Mouse (Mus musculus) left cerebral cortex, adult 2 months (tissue): ENCODE data around the gene Plekhm2. TPM values are rescaled to one million over a fixed set of nuclear protein-coding genes. Genes with fewer than 3 reads are reported as not detected.

ENCODE experiments used
- DNase-seq, 2 experiments: peaks; one replicate each; pipeline ENCODE4 v3.0.0; 2021 to 2022; ENCODE audit warnings: low spot score in 2 of 2, mixed read lengths in 1 of 2; ENCODE audit errors: extremely low spot score in 1 of 2
- H3K27ac ChIP-seq: fragments of 200-600 bp; 2 replicates; pipeline ENCODE4 v1.8.1; 2022
- H3K4me3 ChIP-seq: fragments of 200-600 bp; 2 replicates; pipeline ENCODE4 v1.8.1; 2022
- CTCF ChIP-seq: fragments of 200-600 bp; IDR thresholded peaks from 2 replicates; pipeline ENCODE4 v1.8.1; 2022; ENCODE audit warnings: antibody characterized with exemption, mild to moderate bottlenecking, moderate library complexity
- intact Hi-C: fragments of 180-260 bp; cut with DNase I; formaldehyde crosslinking; loops from one replicate; pipeline ENCODE4 v1.15.1; 2025
- total RNA-seq, 2 experiments: library from RNA; stranded (reverse); gene quantifications; 2 replicates each; pipeline ENCODE4 v1.2.3; 2021

Gene Plekhm2
- total RNA-seq, 2 experiments from 2014 or later = 90.1 to 94.2 TPM

GRCm38 (mm10) chr4:141598894-141599250 is 65.8 kb downstream of the Plekhm2 start:
- Histone ChIP-seq H3K4me3 (peak overlapping the region; percentile 43), H3K27ac (no peak overlapping the region)
- TF ChIP-seq CTCF = no peak
- intact Hi-C loops = no loop called here
- no peak for DNase-seq

DNA sequence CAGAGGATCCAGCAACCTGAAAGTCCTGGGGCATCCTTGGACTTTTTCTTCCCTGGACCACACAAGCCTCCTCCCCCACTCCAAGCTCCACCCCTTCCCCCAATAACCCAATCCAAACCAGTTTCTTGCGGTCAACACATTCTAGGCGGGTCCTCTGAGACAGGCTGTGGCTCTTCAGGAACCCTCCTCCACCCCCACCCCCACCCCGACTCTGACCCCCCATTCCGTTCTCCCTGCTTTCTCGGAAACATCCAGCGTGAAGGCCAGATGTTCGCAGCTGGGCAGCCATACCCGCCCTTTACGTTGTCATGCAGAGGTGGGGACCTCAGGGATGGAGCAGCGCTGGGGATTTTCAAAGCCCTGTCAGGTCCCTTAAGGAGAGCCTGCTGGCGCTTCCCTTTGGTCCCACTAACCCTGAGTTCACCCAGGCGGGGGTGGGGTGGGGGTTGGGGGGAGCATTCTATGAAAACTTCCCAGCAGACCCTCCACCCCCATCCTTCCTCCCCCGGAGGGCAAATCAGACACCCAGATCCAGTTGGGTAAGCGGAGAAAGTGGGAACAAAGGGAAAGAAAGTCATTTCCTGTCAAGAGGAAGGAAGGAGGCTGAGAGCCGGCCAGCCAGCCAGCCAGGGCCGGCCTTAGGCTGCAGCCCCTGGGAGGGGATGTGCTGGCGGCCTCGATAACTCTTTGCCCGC is 66.4 kb downstream of the Plekhm2 start:
- Histone ChIP-seq H3K27ac (no peak overlapping the region), H3K4me3 (no peak overlapping the region)
- no peak for TF ChIP-seq CTCF
- intact Hi-C loops = no loop called here
- no peak for DNase-seq

DNA sequence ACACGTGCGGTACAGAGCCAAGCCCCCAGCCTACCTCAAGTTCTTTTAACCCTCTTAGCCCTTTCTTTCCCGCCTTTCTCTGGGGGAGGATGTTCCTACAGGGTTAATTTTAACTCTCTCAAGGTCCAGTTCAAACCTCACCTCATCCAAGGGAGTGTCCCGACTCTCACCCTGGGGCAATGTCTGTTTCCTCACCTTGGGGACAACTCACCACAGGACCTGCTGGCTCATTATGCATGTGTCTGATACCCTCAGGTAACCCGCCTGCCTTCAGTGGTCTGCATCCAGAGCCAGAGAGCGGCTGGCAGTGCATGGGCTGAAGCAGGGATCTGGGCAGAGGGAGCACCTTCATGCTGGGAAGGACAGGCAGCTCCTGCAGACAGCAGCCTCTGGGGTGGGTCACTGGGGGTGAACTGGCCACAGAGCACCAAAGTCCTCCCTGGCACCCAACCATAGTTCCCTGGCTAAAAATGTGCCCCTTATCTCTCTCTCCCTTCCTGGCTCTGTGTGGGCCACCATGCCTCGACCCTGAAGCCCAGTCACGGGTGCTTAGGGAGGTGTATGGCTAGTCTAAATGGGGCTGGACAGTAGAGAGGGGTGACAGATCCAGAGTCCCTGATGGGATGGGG is 67.9 kb downstream of the Plekhm2 start:
- DNase-seq = no peak
- Histone ChIP-seq H3K27ac (no peak overlapping the region), H3K4me3 (no peak overlapping the region)
- TF ChIP-seq CTCF = no peak
- intact Hi-C loops = no loop called here

DNA sequence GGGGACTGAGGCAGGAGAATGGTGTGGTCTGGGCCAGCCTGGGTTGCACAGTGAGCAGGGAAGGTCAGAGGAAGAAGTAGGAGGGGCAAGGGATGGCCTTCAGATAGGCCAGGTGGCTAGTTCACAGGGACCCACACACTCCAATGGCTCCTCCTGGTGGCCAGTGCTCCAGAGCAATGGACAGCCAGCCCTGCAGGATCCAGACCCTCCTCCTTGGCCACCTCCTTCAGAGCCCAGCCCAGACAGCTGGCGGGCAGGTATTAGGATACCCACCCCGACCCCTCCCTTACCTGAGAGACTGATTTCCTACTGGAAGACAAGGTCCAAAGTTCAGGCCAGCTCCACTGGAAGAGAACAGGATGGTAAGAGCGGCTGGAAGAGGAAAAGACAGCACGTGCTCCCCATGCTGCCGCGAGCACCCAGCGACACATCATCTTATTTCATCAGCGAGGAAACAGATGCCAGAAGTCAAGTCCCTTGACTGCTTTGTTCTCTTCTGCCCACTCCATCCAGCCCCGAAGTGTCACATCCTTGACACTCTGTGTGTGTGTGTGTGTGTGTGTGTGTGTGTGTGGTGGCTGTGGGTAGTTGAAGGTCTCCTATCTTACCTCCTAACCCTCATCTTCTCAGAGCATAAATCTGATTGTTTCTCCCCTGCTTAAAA is 69.0 kb downstream of the Plekhm2 start:
- peak; percentile 12 for TF ChIP-seq CTCF
- no peak for DNase-seq
- H3K27ac ChIP-seq = no peak overlapping the region
- H3K4me3 ChIP-seq = no peak overlapping the region
- intact Hi-C loops = no loop called here

DNA sequence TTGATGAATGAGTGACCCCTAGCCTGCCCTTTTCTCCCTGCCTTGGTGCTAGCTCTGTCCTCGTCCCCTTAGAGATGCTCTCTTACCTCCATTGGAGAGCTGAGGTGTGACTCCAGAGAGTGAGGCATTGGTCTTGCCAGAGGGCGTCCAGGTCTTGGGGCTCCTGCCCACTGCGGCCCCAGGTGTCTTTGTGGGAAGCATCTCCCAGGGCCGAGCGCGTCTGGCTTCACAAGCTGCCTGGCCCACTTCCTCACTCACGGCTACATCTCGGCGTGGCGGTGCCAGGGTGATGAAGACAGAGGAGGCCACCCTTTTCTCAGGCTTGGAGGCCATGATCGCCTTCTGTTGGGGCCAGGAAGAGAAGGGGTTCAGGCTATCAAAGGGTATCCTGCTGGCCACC is 69.6 kb downstream of the Plekhm2 start:
- no peak for DNase-seq
- no peak overlapping the region for H3K27ac ChIP-seq
- H3K4me3 ChIP-seq = no peak overlapping the region
- TF ChIP-seq CTCF = no peak
- intact Hi-C loops = no loop called here

- TF ChIP-seq CTCF = peak; percentile 56
- DNase-seq = no peak
- Histone ChIP-seq H3K4me3 (no peak overlapping the region), H3K27ac (no peak overlapping the region)
- intact Hi-C loops = no loop called here
Measured at GRCm38 (mm10) chr4:141591547-141591946, 73.2 kb downstream of the Plekhm2 start.

- no peak for DNase-seq
- Histone ChIP-seq H3K27ac (no peak overlapping the region), H3K4me3 (no peak overlapping the region)
- TF ChIP-seq CTCF = no peak
- intact Hi-C loops = no loop called here
Measured at GRCm38 (mm10) chr4:141583919-141584318, 80.8 kb downstream of the Plekhm2 start.

DNA sequence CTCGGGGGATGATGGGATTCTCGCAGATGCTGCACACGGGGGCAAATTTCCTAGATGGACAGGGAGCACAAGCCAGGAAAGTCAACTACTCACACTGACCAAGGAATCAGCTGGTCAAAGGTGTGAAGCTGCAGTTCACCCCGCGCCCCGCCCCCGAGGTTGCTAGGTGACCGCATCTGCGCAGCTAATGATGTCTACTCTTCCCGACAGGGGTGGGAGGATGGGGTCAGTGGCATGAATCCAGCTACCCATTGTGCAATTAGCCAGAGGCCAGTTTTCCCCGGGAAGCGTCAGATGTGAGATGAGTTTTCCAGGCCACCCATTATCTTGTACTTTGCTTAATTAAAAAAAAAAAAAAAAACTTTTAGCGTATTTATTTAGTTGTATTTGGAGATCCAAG is 83.6 kb downstream of the Plekhm2 start:
- H3K4me3 ChIP-seq = no peak overlapping the region
- intact Hi-C loops = no loop called here
- H3K27ac ChIP-seq = no peak overlapping the region
- TF ChIP-seq CTCF = no peak
- no peak for DNase-seq

GRCm38 (mm10) chr4:141578833-141579232 is 85.9 kb downstream of the Plekhm2 start:
- DNase-seq = no peak
- no peak for TF ChIP-seq CTCF
- no peak overlapping the region for H3K4me3 ChIP-seq
- intact Hi-C loops = no loop called here
- H3K27ac ChIP-seq = no peak overlapping the region

DNA sequence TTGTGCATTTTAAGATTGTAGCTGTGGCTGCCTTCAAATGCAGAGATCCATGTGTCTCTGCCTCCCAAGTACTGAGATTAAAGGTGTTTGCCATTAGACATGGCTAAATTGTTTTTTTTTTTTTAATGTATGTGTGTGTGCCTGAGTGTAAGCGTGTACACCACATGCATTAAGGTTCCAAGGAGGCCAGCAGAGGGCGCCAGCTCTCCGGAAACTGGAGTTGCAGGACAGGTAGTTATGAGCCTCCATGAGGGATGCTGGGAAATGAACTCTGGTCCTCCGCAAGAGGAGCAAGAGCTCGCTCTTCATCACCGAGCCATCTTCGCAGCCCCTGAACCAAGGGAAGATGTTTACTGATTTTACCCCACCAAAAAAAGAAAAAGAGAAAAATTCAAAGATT is 87.8 kb downstream of the Plekhm2 start:
- no peak; the same call in 1 of the 2 replicates for TF ChIP-seq CTCF
- Histone ChIP-seq H3K27ac (no peak overlapping the region), H3K4me3 (no peak overlapping the region)
- DNase-seq = no peak
- intact Hi-C loops = no loop called here

GRCm38 (mm10) chr4:141576404-141576803 is 88.3 kb downstream of the Plekhm2 start:
- no peak overlapping the region for H3K4me3 ChIP-seq
- intact Hi-C loops = no loop called here
- H3K27ac ChIP-seq = no peak overlapping the region
- TF ChIP-seq CTCF = no peak
- no peak for DNase-seq

Other genes starting within 250 kb of the Plekhm2 start
- gene Clcnkb, start 248.9 kb downstream of the Plekhm2 start, total RNA-seq = not detected
- gene Hspb7, start 244.1 kb downstream of the Plekhm2 start, total RNA-seq = under 1 TPM; 0.40 to 0.57 TPM
- 1 to 10 TPM; 3.8 to 4.2 TPM for gene Srarp, start 228.8 kb downstream of the Plekhm2 start, total RNA-seq
- 10 to 100 TPM; 45.3 to 46.4 TPM for gene Zbtb17, start 220.2 kb downstream of the Plekhm2 start, total RNA-seq
- gene Spen, start 126.3 kb downstream of the Plekhm2 start, total RNA-seq = 10 to 100 TPM; 68.0 to 73.2 TPM
- 1 to 10 TPM in 1 of 2 experiments, under 1 TPM in 1; 0.75 to 1.1 TPM for gene Fblim1, start 58.8 kb downstream of the Plekhm2 start, total RNA-seq
- 1 to 10 TPM in 1 of 2 experiments, under 1 TPM in 1; 0.30 to 1.1 TPM for gene Tmem82, start 46.3 kb downstream of the Plekhm2 start, total RNA-seq
- 1 to 10 TPM; 3.2 TPM for gene Slc25a34, start 41.1 kb downstream of the Plekhm2 start, total RNA-seq
- gene Rsc1a1, start 20.7 kb upstream of the Plekhm2 start, total RNA-seq = 1 to 10 TPM; 1.1 to 1.2 TPM
- 10 to 100 TPM; 47.8 to 48.5 TPM for gene Ddi2, start 58.5 kb upstream of the Plekhm2 start, total RNA-seq
- 1 to 10 TPM; 2.0 to 2.7 TPM for gene Agmat, start 81.8 kb upstream of the Plekhm2 start, total RNA-seq
- 10 to 100 TPM; 43.4 to 43.7 TPM for gene Dnajc16, start 126.0 kb upstream of the Plekhm2 start, total RNA-seq
- gene Casp9, start 128.7 kb upstream of the Plekhm2 start, total RNA-seq = 10 to 100 TPM; 22.1 to 22.4 TPM
- not detected for gene Cela2a, start 161.3 kb upstream of the Plekhm2 start, total RNA-seq
- gene Ctrc, start 181.5 kb upstream of the Plekhm2 start, total RNA-seq = not detected
- gene Efhd2, start 210.0 kb upstream of the Plekhm2 start, total RNA-seq = 100 to 1,000 TPM; 271 to 279 TPM